Mouse (Mus musculus) neutrophil, adult 65 days (primary cell): ENCODE measurements around the gene Snx21. TPM values are rescaled to one million over a fixed set of nuclear protein-coding genes. Genes with fewer than 3 reads are reported as not detected.

Experiments used
- total RNA-seq: library from RNA; stranded (reverse); gene quantifications from 2 replicates; pipeline ENCODE4 v1.2.4, GENCODE M21; 2023

The Snx21 gene
- total RNA-seq: 2.2 and 2.6 TPM in 2 replicates

GRCm38 (mm10) chr2:164785481-164786387 is at the start of gene Snx21:
TSS of gene Snx21 (plus strand) at chr2:164785823.

GRCm38 (mm10) chr2:164745843-164746479 is 39.7 kb upstream of the Snx21 start, which contains the start of the genes Wfdc3 and Dnttip1:
TSS of gene Wfdc3 (minus strand) at chr2:164745931.
TSS of gene Dnttip1 (plus strand) at chr2:164745983.

GRCm38 (mm10) chr2:164769258-164770037 is 16.2 kb upstream of the Snx21 start, which contains the start of gene Ube2c:
TSS of gene Ube2c (plus strand) at chr2:164769898.

GRCm38 (mm10) chr2:164779481-164780086 is 6.0 kb upstream of the Snx21 start, which contains the start of gene Tnnc2:
TSS of gene Tnnc2 (minus strand) at chr2:164779967.

GRCm38 (mm10) chr2:164804533-164805331 is 19.1 kb downstream of the Snx21 start, which contains the start of the genes Acot8 and Zswim3:
TSS of gene Acot8 (minus strand) at chr2:164804882.
TSS of gene Zswim3 (plus strand) at chr2:164805098.

GRCm38 (mm10) chr2:164822636-164823165 is 37.1 kb downstream of the Snx21 start, which contains the start of gene Zswim1:
TSS of gene Zswim1 (plus strand) at chr2:164822686.

GRCm38 (mm10) chr2:164828437-164828836 is 42.8 kb downstream of the Snx21 start, which contains the start of gene Spata25:
TSS of gene Spata25 (minus strand) at chr2:164828537.

GRCm38 (mm10) chr2:164832748-164833301 is 47.2 kb downstream of the Snx21 start, which contains the start of gene Ctsa:
TSS of gene Ctsa (plus strand) at chr2:164832873.

GRCm38 (mm10) chr2:164833314-164833959 is 47.8 kb downstream of the Snx21 start, which contains the start of gene Neurl2:
TSS of gene Neurl2 (minus strand) at chr2:164833456.

Other genes with a start within 250 kb of the Snx21 start
- gene Wfdc2, start 223.4 kb upstream of the Snx21 start, total RNA-seq: not detected in 2 replicates
- gene Spint3, start 212.4 kb upstream of the Snx21 start, total RNA-seq: not detected in 2 replicates
- gene Wfdc6a, start 200.4 kb upstream of the Snx21 start, total RNA-seq: not detected in 2 replicates
- not detected in 2 replicates for gene Eppin, start 192.2 kb upstream of the Snx21 start, total RNA-seq
- not detected in 2 replicates for gene Wfdc6b, start 172.3 kb upstream of the Snx21 start, total RNA-seq
- gene Wfdc8, start 172.2 kb upstream of the Snx21 start, total RNA-seq: not detected in 2 replicates
- not detected in 2 replicates for gene Wfdc16, start 147.0 kb upstream of the Snx21 start, total RNA-seq
- gene Wfdc10, start 129.8 kb upstream of the Snx21 start, total RNA-seq: 7.5 and 8.1 TPM in 2 replicates
- gene Wfdc9, start 129.2 kb upstream of the Snx21 start, total RNA-seq: not detected in 2 replicates
- not detected in 2 replicates for gene Wfdc11, start 111.7 kb upstream of the Snx21 start, total RNA-seq
- gene Wfdc13, start 100.7 kb upstream of the Snx21 start, total RNA-seq: not detected in 2 replicates
- not detected in 2 replicates for gene Spint4, start 87.3 kb upstream of the Snx21 start, total RNA-seq
- gene Spint5, start 70.5 kb upstream of the Snx21 start, total RNA-seq: not detected in 2 replicates
- gene Wfdc3, start 39.9 kb upstream of the Snx21 start, total RNA-seq: not detected in 2 replicates
- gene Dnttip1, start 39.8 kb upstream of the Snx21 start, total RNA-seq: 34.5 and 42.9 TPM in 2 replicates
- gene Ube2c, start 15.9 kb upstream of the Snx21 start, total RNA-seq: 84.3 and 94.9 TPM in 2 replicates
- gene Tnnc2, start 5.9 kb upstream of the Snx21 start, total RNA-seq: 0.73 TPM in 1 of 2 replicates, not detected in the other
- gene Acot8, start 19.1 kb downstream of the Snx21 start, total RNA-seq: 44.2 and 45.5 TPM in 2 replicates
- 1.5 and 1.7 TPM in 2 replicates for gene Zswim3, start 19.3 kb downstream of the Snx21 start, total RNA-seq
- 3.1 and 4.0 TPM in 2 replicates for gene Zswim1, start 36.9 kb downstream of the Snx21 start, total RNA-seq
- not detected in 2 replicates for gene Spata25, start 42.7 kb downstream of the Snx21 start, total RNA-seq
- 149 and 152 TPM in 2 replicates for gene Ctsa, start 47.0 kb downstream of the Snx21 start, total RNA-seq
- 0.66 and 1.6 TPM in 2 replicates for gene Neurl2, start 47.6 kb downstream of the Snx21 start, total RNA-seq
- gene Pltp, start 71.9 kb downstream of the Snx21 start, total RNA-seq: 1.7 and 3.0 TPM in 2 replicates
- 48.8 and 69.6 TPM in 2 replicates for gene Pcif1, start 93.5 kb downstream of the Snx21 start, total RNA-seq
- 32.4 and 36.5 TPM in 2 replicates for gene Zfp335, start 125.9 kb downstream of the Snx21 start, total RNA-seq
- 2,237 and 2,648 TPM in 2 replicates for gene Mmp9, start 155.0 kb downstream of the Snx21 start, total RNA-seq
- gene Slc12a5, start 175.0 kb downstream of the Snx21 start, total RNA-seq: 6.8 and 7.2 TPM in 2 replicates
- 13.5 TPM in 2 replicates for gene Ncoa5, start 249.0 kb downstream of the Snx21 start, total RNA-seq